Mouse (Mus musculus) 3134 (cell line): ENCODE measurements around the gene Dusp2.

Experiments
- DNase-seq: peaks from one replicate; pipeline ENCODE4 v3.0.0-alpha.2; 2011; ENCODE audit warnings: low spot score; ENCODE audit not compliant: insufficient read length; ENCODE audit errors: extremely low read depth

The Dusp2 gene

DNA sequence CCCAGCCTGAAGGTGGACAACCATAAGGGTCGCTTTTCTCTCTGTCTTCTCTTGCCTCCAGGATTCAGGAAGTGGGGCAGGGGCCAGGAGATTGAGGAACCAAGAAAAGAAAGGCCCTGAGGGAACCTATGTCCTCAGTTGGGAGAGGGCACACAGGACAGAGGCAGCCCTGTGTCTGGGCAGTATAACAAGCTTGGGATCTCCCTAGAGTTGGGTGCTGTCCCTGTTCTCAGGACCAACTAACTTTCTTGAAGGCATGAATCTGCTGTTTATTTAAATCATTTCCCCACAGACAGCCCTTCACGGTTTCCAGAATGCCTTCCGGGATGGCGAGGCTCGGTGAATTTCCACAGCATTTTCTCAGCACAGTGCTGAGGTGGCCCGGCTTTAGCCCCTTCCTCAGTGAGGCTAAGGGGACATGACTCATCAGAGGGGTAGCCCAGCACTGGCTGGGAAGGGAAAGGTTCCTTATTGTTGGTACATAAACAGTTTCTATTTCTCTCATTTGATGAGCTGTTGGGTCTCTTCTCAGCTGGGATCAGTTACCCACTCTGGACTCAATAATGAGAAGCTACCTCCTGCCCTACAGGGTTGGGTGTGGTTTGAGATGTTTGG lies 13.2 kb upstream of the Dusp2 start:
- no peak for DNase-seq

- peak; percentile 56 for DNase-seq
These were observed 12.3 kb upstream of the Dusp2 start for GRCm38 (mm10) chr2:127323667-127324066.

DNA sequence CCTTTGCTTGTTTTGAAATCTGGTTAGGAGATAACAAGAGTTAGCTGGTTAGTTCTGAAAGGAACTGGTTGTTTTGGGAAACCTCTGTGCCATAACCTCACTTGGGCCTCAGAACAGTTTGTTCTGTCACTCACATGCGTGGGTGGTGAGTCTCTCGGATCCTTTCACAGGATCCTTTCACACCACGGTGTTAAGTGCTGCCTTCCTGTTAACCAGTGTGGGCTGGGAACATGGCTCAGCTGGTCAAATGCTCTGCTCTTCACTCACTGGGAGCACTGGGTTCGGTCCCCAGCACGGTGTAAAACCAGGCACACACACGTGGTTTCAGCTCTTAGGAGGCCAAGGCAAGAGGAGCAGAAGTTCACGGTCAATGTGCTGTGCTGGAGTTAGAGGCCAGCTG lies 11.5 kb upstream of the Dusp2 start:
- no peak for DNase-seq

GRCm38 (mm10) chr2:127328090-127328851 lies 7.7 kb upstream of the Dusp2 start:
- DNase-seq, result no peak

DNA sequence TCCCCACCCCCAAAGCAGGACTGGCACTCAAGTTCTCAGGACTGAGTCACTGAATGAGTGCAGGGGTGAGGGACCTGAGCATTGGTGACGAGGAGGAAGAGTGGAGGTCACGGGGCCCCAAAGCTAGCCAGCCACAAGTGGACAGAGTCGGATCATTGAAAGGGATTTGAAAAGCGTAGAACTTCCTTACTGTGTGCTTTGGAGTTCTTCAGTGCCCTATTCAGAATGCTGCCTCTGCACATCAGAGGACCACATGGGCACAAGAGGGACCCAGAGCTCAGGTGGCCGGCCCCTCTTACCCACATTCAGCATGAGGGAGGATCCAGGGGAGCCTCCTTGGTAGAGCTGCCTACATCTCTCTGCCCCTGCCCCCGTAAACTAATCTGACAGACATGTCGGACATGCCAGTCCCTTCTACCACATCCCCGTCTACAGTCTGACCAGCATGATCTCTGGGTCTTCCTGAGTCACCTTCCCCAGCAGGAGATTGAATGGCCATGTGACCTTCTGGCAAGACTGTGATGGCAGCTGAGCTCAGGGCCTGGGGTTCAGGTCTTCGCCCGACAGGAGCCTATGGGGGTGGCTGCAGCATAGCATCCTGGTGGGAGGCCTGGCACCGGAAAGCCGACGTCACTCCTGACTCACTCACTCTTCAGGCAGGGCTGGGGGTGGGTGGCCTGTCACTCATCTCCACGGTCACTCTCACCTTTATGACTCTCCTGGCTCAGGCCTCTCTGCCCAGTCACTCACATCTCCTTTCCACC lies 3.0 kb upstream of the Dusp2 start:
- DNase-seq, result no peak

- DNase-seq, result no peak
These were observed 1.9 kb upstream of the Dusp2 start for GRCm38 (mm10) chr2:127333945-127334603.

DNA sequence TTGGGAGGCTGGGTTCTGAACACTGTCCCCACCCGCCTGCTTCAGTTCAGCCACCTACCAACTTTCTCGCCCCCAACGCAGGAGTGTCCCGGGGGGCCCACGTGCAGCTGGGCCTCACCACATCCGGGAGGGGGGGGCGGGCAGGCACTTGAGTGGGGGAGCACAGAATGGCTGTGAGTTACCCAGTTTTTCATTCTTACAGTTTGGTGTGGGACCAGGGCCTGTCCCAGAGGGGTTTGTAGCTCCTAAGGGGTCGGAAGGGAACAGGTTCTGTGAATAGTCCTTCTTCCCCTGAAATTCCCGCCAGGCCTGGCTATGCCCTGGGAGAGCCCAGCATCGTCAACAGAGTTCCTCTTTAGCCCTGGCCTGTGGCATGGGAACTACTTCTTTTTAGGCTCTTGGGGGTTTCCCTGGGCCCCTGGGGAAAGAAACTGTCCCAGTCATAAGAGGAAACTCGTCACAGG lies 849 bp upstream of the Dusp2 start:
- no peak for DNase-seq

DNA sequence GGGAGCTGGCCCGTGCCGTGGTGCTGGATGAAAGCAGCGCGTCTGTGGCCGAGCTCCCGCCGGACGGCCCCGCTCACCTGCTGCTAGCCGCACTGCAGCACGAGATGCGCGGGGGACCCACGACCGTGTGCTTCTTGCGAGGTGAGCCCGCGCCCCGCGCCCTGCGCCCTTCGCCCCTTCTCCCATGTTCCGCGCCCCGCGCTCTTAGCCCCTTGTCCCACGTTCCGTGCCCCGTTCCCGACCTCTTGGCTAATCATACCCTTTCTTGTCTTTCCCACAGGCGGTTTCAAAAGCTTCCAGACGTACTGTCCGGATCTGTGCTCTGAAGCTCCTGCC lies 506 bp downstream of the Dusp2 start:
- no peak for DNase-seq

DNA sequence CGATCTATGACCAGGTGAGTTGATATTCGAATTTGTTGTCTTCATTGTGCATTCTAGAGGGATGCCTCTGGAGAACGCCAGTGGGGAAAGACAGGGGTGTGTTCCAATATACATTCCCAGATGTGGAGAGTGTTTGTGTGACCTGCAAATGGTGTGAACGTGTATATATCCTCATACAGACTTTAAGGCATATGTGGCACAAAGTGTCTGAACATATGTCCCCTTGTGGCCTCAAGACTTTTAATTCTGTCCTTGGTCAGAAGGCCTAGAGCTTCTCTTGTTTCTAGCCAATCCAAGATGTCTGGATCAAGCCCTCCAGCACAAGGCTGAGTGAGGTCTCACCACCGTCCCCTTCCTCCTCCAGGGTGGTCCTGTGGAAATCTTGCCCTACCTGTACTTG lies 926 bp downstream of the Dusp2 start:
- DNase-seq, result no peak

DNA sequence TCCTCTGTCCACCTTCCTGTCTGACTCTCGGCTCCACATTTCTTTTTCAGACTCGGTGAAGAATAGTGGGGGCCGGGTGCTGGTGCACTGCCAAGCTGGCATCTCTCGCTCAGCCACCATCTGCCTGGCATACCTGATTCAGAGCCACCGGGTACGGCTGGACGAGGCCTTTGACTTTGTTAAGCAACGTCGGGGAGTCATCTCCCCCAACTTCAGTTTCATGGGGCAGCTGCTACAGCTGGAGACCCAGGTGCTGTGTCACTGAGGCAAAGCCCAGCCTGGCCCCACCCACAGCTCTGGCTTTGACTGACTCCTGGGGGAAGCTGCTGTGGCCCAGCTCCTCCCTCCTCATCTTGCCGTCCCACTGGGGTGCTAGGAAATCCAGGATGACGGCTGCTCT lies 1.6 kb downstream of the Dusp2 start:
- no peak for DNase-seq

DNA sequence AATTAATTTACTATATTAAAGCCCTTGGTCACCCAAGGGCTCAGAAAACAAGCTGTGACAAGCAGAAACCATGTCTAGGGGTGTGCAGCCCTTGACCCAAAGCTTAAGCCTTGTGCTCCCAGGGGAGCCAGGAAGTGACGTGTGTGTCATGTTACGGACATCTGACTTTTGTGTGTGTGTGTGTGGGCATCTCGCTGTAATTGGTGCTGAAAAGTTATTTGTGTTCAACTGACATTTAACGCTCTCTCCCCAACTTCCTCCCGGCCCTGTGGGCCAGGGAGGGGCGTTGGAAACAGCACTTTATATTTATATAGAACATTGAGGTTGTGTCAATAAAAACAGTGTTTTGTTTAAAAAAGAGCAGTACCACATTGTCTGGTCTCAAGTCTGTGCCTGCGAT lies 2.1 kb downstream of the Dusp2 start:
- no peak for DNase-seq

- DNase-seq, result no peak
These were observed 2.5 kb downstream of the Dusp2 start, which contains the start of gene Astl for GRCm38 (mm10) chr2:127338416-127338815. TSS of gene Astl (plus strand) at chr2:127338639.

DNA sequence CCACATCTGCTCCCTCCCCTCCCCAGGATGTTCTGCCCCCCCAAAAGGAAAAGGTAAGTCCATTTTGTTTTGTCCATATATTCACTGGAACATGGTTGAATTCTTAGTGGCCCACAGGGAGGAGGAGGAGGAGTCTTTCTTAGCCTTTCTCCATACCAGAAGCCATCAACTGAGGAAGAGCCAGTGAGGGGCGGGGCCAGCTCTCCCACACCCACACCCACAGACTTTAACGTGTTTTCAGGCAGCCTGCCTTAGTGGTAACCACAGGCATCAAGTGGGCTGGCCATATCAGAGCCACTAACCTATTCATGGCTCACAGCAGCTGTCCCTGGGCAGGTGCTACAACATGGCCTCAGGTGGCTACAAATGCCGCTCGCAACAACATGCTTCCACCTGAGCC lies 2.9 kb downstream of the Dusp2 start:
- no peak for DNase-seq

GRCm38 (mm10) chr2:127339262-127339661 lies 3.3 kb downstream of the Dusp2 start:
- DNase-seq, result no peak

- no peak for DNase-seq
These were observed 5.2 kb downstream of the Dusp2 start for GRCm38 (mm10) chr2:127341159-127341558.

DNA sequence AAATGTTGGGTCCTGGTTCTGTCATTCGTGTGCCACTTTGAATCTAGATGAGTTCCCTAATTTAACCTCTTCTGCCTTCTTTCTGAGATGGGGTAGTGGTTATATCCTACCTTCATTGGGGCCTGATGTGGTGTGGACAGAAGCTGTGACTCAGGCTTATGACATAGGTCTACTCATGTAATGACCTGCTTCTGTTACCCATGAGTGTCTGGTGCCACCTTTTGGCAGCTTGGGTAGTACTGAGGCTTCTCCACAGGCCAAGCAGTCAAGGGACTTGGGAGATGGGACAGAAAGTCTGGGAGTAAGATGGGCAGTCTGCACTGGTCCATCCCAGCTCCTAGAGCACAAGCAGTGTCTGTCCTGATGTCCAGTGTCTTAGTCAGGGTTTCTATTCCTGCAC lies 10.4 kb downstream of the Dusp2 start:
- no peak for DNase-seq

DNA sequence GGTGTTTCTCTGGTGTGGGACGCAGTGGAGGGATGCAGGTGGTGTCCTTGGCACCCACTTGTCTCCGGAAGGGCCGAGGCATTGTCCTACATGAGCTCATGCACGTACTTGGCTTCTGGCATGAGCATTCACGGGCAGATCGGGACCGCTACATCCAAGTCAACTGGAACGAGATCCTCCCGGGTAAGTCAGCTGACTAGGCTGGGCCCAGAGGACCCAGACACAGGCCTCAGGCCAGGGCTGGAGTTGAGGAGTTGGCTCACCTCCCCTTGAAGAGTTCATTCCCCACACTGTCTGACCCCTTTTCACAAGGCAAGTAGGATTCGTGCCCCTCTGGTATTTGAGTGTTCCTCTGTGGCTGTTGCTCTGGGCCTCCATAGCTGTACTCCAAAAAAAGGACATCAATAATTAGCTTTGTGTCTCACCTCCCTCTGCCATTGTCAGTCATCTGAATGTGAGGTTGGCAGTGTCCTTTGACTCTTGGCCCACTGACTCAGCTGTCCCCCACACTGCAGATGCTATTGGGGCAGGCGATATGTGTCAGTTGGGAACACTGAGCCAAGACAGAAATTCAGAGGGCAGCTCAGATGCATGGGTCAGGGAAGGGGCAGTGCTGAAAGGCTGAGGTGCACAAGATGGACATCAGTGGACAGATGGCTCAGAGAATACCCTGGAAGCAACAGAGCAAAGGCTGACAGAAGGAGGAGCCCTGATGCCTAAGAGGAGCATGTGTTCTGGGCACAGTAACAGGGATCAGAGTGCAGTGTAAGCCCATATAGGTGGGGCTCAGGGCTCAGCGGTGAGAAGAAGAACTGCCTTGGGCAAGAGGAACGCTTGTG lies 11.4 kb downstream of the Dusp2 start:
- no peak for DNase-seq

DNA sequence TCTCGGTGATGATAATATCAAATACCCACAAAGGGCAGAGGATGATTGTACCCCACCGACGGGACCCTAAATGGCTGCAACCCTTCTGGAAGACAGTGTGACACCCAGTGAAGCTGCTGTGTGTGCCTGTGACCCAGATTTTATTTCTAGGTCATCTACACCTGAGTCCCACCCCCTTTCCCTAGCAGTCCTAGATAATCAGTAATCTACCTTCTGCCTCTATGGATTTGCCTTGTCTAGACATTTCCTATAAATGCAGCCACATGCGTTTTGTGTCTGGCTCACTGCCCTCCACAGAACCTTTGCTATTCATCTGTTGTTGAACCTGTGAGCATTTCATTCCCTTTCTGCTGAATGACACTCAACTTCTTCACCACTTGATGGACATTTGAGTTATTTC lies 17.9 kb downstream of the Dusp2 start:
- DNase-seq, result no peak

- no peak for DNase-seq
These were observed 26.7 kb downstream of the Dusp2 start, which contains the start of gene Adra2b for GRCm38 (mm10) chr2:127362459-127363281. TSS of gene Adra2b (plus strand) at chr2:127363208.
